Mouse (Mus musculus): ENCODE results near the gene 4931406P16Rik.
A peak's percentile ranks its signal among the peaks of the same experiment; 100 is the strongest.
"Not testable (repeated sequence)": the region's sequence is repeated elsewhere in the genome, so short reads cannot be mapped to it uniquely, and the experiment has no call there.

Gene 4931406P16Rik

GRCm38 (mm10) chr7:34313443-34313875 lies at the start of gene 4931406P16Rik:
Gene 4931406P16Rik (minus strand): TSS chr7:34313551.
- DNase-seq (ENCODE audit: low spot score in 2 of 2), result peak; percentile 78 to 84

GRCm38 (mm10) chr7:34355629-34356028 lies 42.3 kb upstream of the 4931406P16Rik start:
- DNase-seq (ENCODE audit: low spot score in 2 of 2), result no peak

- no peak for DNase-seq (ENCODE audit: low spot score in 2 of 2)
These were observed 38.6 kb upstream of the 4931406P16Rik start for GRCm38 (mm10) chr7:34351997-34352396.

GRCm38 (mm10) chr7:34350166-34350565 lies 36.8 kb upstream of the 4931406P16Rik start:
- DNase-seq (ENCODE audit: low spot score in 2 of 2), result no peak

GRCm38 (mm10) chr7:34348011-34348410 lies 34.7 kb upstream of the 4931406P16Rik start:
- peak in 1 of 2 experiments; percentile 27 for DNase-seq (ENCODE audit: low spot score in 2 of 2)

GRCm38 (mm10) chr7:34347041-34347440 lies 33.7 kb upstream of the 4931406P16Rik start:
- DNase-seq (ENCODE audit: low spot score in 2 of 2), result no peak

GRCm38 (mm10) chr7:34346505-34346904 lies 33.2 kb upstream of the 4931406P16Rik start:
- no peak for DNase-seq (ENCODE audit: low spot score in 2 of 2)

- peak; percentile 42 to 68 for DNase-seq (ENCODE audit: low spot score in 2 of 2)
These were observed 28.9 kb upstream of the 4931406P16Rik start for GRCm38 (mm10) chr7:34342040-34342793.

- DNase-seq (ENCODE audit: low spot score in 2 of 2), result no peak
These were observed 27.5 kb upstream of the 4931406P16Rik start for GRCm38 (mm10) chr7:34340841-34341240.

- no peak for DNase-seq (ENCODE audit: low spot score in 2 of 2)
These were observed 25.8 kb upstream of the 4931406P16Rik start for GRCm38 (mm10) chr7:34339164-34339489.

- no peak for DNase-seq (ENCODE audit: low spot score in 2 of 2)
These were observed 25.3 kb upstream of the 4931406P16Rik start for GRCm38 (mm10) chr7:34338445-34339163.

GRCm38 (mm10) chr7:34337268-34337667 lies 23.9 kb upstream of the 4931406P16Rik start:
- DNase-seq (ENCODE audit: low spot score in 2 of 2), result no peak

GRCm38 (mm10) chr7:34336545-34336944 lies 23.2 kb upstream of the 4931406P16Rik start:
- DNase-seq (ENCODE audit: low spot score in 2 of 2), result not testable (repeated sequence)

GRCm38 (mm10) chr7:34327493-34327892 lies 14.1 kb upstream of the 4931406P16Rik start:
- no peak for DNase-seq (ENCODE audit: low spot score in 2 of 2)

GRCm38 (mm10) chr7:34324857-34325256 lies 11.5 kb upstream of the 4931406P16Rik start:
- no peak for DNase-seq (ENCODE audit: low spot score in 2 of 2)

GRCm38 (mm10) chr7:34324005-34324404 lies 10.7 kb upstream of the 4931406P16Rik start:
- no peak for DNase-seq (ENCODE audit: low spot score in 2 of 2)

GRCm38 (mm10) chr7:34323351-34323750 lies 10.0 kb upstream of the 4931406P16Rik start:
- no peak for DNase-seq (ENCODE audit: low spot score in 2 of 2)

- no peak for DNase-seq (ENCODE audit: low spot score in 2 of 2)
These were observed 8.6 kb upstream of the 4931406P16Rik start for GRCm38 (mm10) chr7:34321958-34322357.

GRCm38 (mm10) chr7:34321119-34321518 lies 7.8 kb upstream of the 4931406P16Rik start:
- DNase-seq (ENCODE audit: low spot score in 2 of 2), result no peak

GRCm38 (mm10) chr7:34319957-34320356 lies 6.6 kb upstream of the 4931406P16Rik start:
- peak in 1 of 2 experiments; percentile 22 for DNase-seq (ENCODE audit: low spot score in 2 of 2)

GRCm38 (mm10) chr7:34319123-34319522 lies 5.8 kb upstream of the 4931406P16Rik start:
- no peak for DNase-seq (ENCODE audit: low spot score in 2 of 2)

- peak in 1 of 2 experiments; percentile 25 for DNase-seq (ENCODE audit: low spot score in 2 of 2)
These were observed 4.6 kb upstream of the 4931406P16Rik start for GRCm38 (mm10) chr7:34317901-34318476.
